Mouse (Mus musculus) cerebellum, adult 2 months (tissue): ENCODE results near the gene Trim2. TPM values are rescaled to one million over a fixed set of nuclear protein-coding genes. Genes with fewer than 3 reads are reported as not detected.
A peak's percentile ranks its signal among the peaks of the same experiment; 100 is the strongest.

Experiments used
- DNase-seq, 2 experiments: peaks; one replicate each; pipeline ENCODE4 v3.0.0; 2021
- H3K27ac ChIP-seq: fragments of 200-500 bp; 2 replicates; pipeline ENCODE4 v1.5.1; 2012; ENCODE audit warnings: low read length, control low read depth, inconsistent platforms; ENCODE audit not compliant: insufficient read depth
- H3K27me3 ChIP-seq: fragments of 200-500 bp; 2 replicates; pipeline ENCODE4 v1.6.1; 2012; ENCODE audit warnings: inconsistent platforms, mild to moderate bottlenecking, low read length, moderate library complexity; ENCODE audit not compliant: control insufficient read depth, insufficient read depth
- H3K4me1 ChIP-seq: fragments of 200-500 bp; 2 replicates; pipeline ENCODE4 v1.6.1; 2011; ENCODE audit warnings: low read length; ENCODE audit not compliant: control insufficient read depth, insufficient read depth
- H3K4me3 ChIP-seq: fragments of 200-500 bp; replicated peaks from 2 replicates; pipeline ENCODE3; 2011; ENCODE audit warnings: mild to moderate bottlenecking, low read depth, low read length, control low read depth; ENCODE audit not compliant: insufficient read depth
- CTCF ChIP-seq: fragments of 200-500 bp; IDR thresholded peaks from 2 replicates; pipeline ENCODE4 v1.5.1; 2011; ENCODE audit warnings: low read depth, mild to moderate bottlenecking, control low read depth, low read length, moderate library complexity, borderline replicate concordance; ENCODE audit not compliant: insufficient read depth
- POLR2A ChIP-seq: fragments of 200-500 bp; IDR thresholded peaks from 2 replicates; pipeline ENCODE4 v1.6.1; 2011; ENCODE audit warnings: low read length, control low read depth, borderline replicate concordance; ENCODE audit not compliant: insufficient read depth
- WGBS: fragments of 180-500 bp; shearing (Covaris S2); methylation state at CpG from one replicate; pipeline ENCODE4 v1.1.7; 2018; 5-methylcytosine and 5-hydroxymethylcytosine counted together
- polyA plus RNA-seq: library from polyadenylated mRNA; depleted of rRNA; stranded (reverse); fragments of >200 nt; gene quantifications from 2 replicates; pipeline ENCODE4 v1.2.3, GENCODE M21; 2012

Gene Trim2
- polyA plus RNA-seq, 1 experiment: 120 TPM

DNA sequence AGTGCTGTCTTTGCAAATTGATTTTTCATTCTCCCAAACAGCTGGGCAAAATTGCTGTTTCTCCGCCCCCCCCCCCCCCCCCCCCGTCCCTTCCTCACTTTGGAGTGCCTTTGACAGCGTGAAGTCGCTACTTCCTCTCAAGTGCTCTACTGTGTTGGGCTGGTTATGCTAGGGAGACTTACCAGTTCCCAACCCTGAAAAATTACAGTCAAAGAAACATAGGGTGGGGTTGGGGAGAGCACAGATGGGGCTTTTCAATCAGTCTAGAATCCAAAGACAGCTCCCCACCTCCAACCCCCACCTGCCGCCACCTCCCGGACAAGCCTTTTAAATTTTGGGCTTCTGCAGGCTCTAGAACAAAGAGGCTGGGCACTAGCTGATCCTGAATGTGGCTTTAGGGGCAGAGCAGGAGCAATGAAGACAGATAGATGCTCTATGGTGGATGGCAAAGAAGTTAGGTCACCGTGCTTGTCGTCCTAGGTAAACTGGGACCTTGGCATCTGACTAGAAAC is 46.6 kb downstream of the Trim2 start:
- H3K27me3 ChIP-seq: no peaks in the 10 kb centered on the region

GRCm38 (mm10) chr3:84259281-84260023 is 47.2 kb downstream of the Trim2 start:
- TF ChIP-seq POLR2A (0 out of 2 replicates have a peak, but pooled peaks have one; percentile 13), CTCF (no peak)
- Histone ChIP-seq H3K4me3 (peak overlapping the region; percentile 95), H3K27ac (peak overlapping the region; percentile 87), H3K27me3 (no peaks in the 10 kb centered on the region), H3K4me1 (no peaks in the 10 kb centered on the region)
- under 1% methylated on average over 73 of the region's 74 CpGs for WGBS
- DNase-seq: peak; percentile 79 to 81

More for the DNA sequence above, 46.6 kb downstream of the Trim2 start:
- H3K4me1 ChIP-seq: no peaks in the 10 kb centered on the region
- DNase-seq: peak; percentile 32 to 42
- TF ChIP-seq CTCF (no peak), POLR2A (no peak)
- H3K4me3 ChIP-seq: peak overlapping the region; percentile 95
- no peak overlapping the region for H3K27ac ChIP-seq
- WGBS: 5% methylated on average over 8 of the region's 8 CpGs

GRCm38 (mm10) chr3:84258518-84259031 is 48.1 kb downstream of the Trim2 start:
- peak in 1 of 2 experiments; percentile 24 for DNase-seq
- no peaks in the 10 kb centered on the region for H3K27me3 ChIP-seq
- no peak overlapping the region for H3K27ac ChIP-seq
- TF ChIP-seq POLR2A (no peak), CTCF (no peak)
- H3K4me1 ChIP-seq: no peaks in the 10 kb centered on the region
- peak overlapping the region; percentile 95 for H3K4me3 ChIP-seq
- WGBS: 19% methylated on average over 13 of the region's 13 CpGs

- TF ChIP-seq POLR2A (no peak), CTCF (no peak)
- Histone ChIP-seq H3K27me3 (no peaks in the 10 kb centered on the region), H3K4me3 (peak overlapping the region; percentile 95), H3K27ac (no peak overlapping the region), H3K4me1 (no peaks in the 10 kb centered on the region)
- DNase-seq: no peak
- WGBS: 57% methylated on average over 10 of the region's 10 CpGs
These were observed 48.6 kb downstream of the Trim2 start for GRCm38 (mm10) chr3:84257989-84258517.

- no peak overlapping the region for H3K27ac ChIP-seq
- no peak overlapping the region for H3K4me3 ChIP-seq
- no peak for TF ChIP-seq POLR2A
- no peak for TF ChIP-seq CTCF
- WGBS: 98% methylated on average over 2 of the region's 2 CpGs
- no peaks in the 10 kb centered on the region for H3K27me3 ChIP-seq
- DNase-seq: no peak
- H3K4me1 ChIP-seq: peaks cover 2% of the 10 kb centered on the region; the same call in 1 of the 2 replicates
These were observed 52.2 kb downstream of the Trim2 start for GRCm38 (mm10) chr3:84254520-84254878.

- peaks cover 2% of the 10 kb centered on the region; the same call in 1 of the 2 replicates for H3K4me1 ChIP-seq
- no peak overlapping the region for H3K4me3 ChIP-seq
- no peak overlapping the region for H3K27ac ChIP-seq
- H3K27me3 ChIP-seq: no peaks in the 10 kb centered on the region
- 84% methylated on average over 9 of the region's 9 CpGs for WGBS
- TF ChIP-seq POLR2A: no peak
- no peak for TF ChIP-seq CTCF
- no peak for DNase-seq
These were observed 52.8 kb downstream of the Trim2 start for GRCm38 (mm10) chr3:84253655-84254519.
